Mouse (Mus musculus) mouse trophoblast stem cell (cell line): ENCODE measurements around the gene Mroh2a.

Experiments
- in situ Hi-C, 2 experiments: fragments of 300-500 bp; cut with MseI, MboI; formaldehyde crosslinking; loops; 2 replicates in 1 of 2; 3 replicates in 1 of 2; pipeline ENCODE4 v1.15.1; 2025

Mroh2a gene

GRCm38 (mm10) chr1:88226670-88227379 lies at the start of gene Mroh2a:
Mroh2a (plus strand) TSS chr1:88226986.
- in situ Hi-C loops: no loop called here

GRCm38 (mm10) chr1:88179657-88180056 lies 47.1 kb upstream of the Mroh2a start:
- in situ Hi-C loops: loop anchor here (25.0 kb wide), 2 partner anchors 233 to 642 kb away; partner anchors contain the start of gene Spp2 (in 1 of the 2)

- in situ Hi-C loops: loop anchor here (25.0 kb wide), 2 partner anchors 226 to 649 kb away; partner anchors contain the start of gene Spp2 (in 1 of the 2)
These were observed 40.4 kb upstream of the Mroh2a start for GRCm38 (mm10) chr1:88186325-88186935.

- in situ Hi-C loops: loop anchor here (25.0 kb wide), 2 partner anchors 220 to 655 kb away; partner anchors contain the start of gene Spp2 (in 1 of the 2)
These were observed 34.6 kb upstream of the Mroh2a start for GRCm38 (mm10) chr1:88192136-88192535.

DNA sequence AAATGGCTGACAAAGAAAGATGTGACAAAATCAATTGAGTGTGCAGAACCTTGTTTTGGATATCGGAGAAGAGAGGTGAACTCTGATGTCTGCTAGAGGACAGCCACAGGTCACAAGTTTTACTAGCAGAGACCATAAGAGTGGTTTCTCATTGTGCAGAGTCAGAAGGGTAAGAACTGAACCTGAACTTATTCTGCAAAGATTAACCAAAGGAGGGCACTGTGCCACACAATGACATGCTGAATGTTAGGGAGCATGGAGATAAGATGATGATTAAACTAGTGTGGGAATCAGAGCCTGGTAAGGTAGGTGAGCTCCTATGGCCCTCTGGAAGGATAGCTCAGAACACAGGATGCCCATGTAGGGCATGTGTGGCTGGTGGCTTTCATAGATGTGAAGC lies 31.1 kb upstream of the Mroh2a start:
- in situ Hi-C loops: loop anchor here (25.0 kb wide), 2 partner anchors 217 to 658 kb away; partner anchors contain the start of gene Spp2 (in 1 of the 2)

GRCm38 (mm10) chr1:88197443-88197842 lies 29.3 kb upstream of the Mroh2a start:
- in situ Hi-C loops: loop anchor here (25.0 kb wide), 2 partner anchors 215 to 660 kb away; partner anchors contain the start of gene Spp2 (in 1 of the 2)

DNA sequence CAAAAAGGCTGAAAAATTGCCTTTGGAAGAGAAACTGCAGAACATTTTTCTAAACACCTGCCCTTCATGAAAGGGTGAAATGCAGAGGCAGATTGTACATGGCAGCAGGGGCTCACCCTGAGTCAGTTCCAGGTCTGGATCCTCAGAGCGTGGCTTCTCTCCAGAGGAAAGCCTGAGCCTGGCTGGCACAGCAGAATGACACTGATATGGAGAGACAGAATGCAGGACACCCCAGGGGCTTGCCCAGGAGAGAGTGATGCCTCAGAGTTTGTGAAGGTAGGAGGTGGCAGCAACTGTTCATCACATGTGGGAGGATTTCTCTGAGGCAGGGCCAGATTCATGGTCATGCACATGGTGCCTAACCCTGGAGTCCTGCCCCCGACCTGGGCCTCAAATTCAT lies 26.8 kb upstream of the Mroh2a start:
- in situ Hi-C loops: loop anchor here (25.0 kb wide), 2 partner anchors 212 to 663 kb away; partner anchors contain the start of gene Spp2 (in 1 of the 2)

- in situ Hi-C loops: no loop called here
These were observed 26.3 kb upstream of the Mroh2a start, which contains the start of gene Ugt1a2 for GRCm38 (mm10) chr1:88200456-88200855. Ugt1a2 (plus strand) TSS chr1:88200601.

DNA sequence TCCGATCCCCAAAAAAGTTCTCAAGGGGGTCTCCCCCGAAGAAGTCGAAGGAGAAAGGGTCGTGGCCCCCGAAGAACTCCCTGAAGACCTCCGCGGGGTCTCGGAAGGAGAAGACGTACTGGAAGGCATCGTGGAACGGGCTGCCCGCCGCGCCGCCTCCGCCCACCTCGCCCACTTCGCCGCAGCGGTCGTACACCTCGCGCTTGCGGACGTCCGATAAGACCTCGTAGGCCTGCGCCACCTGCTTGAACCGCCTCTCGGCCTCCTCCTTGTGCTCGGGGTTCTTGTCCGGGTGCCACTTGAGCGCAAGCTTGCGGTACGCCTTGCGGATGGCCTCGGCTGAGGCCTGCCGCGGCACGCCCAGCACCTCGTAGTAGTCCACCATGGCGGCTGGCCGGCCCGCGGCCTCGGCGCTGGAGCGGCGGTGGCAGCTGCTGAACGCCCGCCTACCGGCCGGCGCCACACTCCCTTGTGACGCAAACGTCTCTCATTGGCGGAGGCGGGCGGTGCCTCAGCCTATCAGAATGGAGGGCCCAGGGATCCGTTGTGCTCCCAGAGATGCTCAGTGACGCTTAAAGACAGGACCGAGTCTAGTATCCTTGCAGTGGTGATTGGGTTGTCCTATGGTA lies 21.4 kb upstream of the Mroh2a start, which contains the start of gene Dnajb3:
Dnajb3 (minus strand) TSS at position 489 of the 629 bp plus-strand sequence.
- in situ Hi-C loops: no loop called here

GRCm38 (mm10) chr1:88206843-88207479 lies 19.8 kb upstream of the Mroh2a start:
- in situ Hi-C loops: no loop called here

DNA sequence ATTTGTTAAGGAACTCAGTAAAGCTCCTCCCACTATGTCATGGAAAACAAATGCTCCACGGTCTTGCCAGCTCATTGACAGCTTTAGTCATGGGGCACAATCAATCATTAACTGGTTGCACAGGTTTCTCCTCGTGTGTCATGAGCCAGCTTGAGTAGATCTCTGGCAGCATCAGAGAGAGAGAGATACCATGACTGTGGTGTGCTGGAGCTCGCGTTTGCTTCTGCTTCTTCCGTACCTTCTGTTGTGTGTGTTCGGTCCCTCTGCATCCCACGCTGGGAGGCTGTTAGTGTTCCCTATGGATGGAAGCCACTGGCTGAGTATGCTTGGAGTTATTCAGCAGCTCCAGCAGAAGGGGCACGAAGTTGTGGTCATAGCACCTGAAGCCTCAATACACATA lies 15.0 kb upstream of the Mroh2a start, which contains the start of gene Ugt1a1:
Ugt1a1 (plus strand) TSS at position 148 of the 400 bp plus-strand sequence.
- in situ Hi-C loops: no loop called here

DNA sequence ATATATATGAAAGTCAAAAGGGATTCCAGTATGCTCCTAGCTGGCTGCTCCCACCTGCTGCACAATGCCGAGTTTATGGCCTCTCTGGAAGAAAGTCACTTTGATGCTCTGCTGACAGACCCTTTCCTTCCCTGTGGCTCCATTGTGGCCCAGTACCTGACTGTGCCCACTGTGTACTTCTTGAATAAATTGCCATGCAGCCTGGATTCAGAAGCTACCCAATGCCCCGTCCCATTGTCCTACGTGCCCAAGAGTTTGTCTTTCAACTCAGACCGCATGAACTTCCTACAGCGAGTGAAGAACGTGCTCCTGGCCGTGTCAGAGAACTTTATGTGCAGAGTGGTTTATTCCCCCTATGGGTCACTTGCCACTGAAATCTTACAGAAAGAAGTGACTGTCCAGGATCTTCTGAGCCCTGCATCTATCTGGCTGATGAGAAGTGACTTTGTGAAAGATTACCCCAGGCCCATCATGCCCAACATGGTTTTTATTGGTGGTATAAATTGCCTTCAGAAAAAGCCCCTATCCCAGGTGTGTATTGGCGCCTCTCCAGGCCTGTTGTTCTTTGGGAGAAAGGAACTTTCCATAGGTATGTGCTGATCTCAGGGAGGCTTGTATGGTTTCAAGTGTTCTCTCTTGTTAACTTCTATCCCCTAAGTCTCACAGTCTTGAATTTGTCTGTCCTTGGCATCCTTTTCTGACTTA lies 14.3 kb upstream of the Mroh2a start:
- in situ Hi-C loops: no loop called here

GRCm38 (mm10) chr1:88213061-88213460 lies 13.7 kb upstream of the Mroh2a start:
- in situ Hi-C loops: no loop called here

DNA sequence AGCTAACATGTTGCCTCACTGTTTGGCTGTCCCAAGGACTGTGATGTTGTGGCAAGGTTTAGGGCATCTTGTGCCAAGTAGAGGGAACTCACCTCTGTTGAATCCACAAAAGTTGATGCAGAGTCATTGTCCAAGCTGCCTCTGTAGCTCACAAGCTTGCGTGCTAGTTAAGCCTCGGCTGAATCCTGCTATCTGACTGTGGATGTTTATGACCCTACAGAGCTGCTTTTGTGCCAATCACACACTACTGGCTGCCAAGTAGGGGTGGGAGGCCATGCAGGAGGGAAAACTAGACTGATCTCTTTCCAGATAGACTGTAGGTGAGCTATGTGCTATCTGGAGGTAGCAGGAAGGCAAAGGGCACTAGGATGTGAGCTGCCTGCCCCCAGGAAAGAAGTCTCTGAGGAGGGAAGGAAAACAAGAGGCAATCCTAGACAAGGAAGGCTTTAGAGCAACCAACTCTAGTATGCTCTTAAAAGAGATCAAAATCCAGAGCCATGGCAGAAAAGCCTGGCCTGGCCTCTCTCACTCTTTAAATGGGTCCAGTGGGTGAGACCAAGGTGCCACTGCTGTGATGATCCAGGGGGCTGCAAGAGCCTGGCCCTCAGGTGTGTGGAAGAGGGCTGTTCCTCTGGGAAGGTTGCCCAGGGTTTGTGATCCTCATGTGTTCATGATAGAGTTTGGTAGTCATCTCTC lies 12.9 kb upstream of the Mroh2a start:
- in situ Hi-C loops: no loop called here

DNA sequence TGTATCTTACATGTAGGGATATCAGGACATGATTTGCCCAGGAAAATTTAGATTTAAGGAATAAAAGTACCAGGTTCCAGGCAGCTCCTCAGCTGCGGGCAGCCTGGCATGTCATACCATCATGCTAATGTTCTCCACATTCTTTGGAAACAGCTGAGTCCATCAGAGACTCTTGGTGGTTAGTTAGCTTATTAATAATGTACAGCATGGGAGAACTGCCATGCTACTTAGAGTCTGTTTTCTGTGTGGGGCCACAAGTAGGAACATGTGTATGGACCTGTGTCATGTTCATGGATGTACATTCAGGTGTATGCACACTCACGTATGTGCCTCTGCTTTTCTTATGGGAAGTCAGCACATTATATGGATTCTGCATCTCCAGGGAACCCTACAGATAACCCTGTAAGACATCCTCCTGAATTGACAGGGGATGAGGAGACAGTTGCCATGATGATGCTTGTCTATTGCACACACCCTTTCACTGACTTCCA lies 12.3 kb upstream of the Mroh2a start:
- in situ Hi-C loops: no loop called here

DNA sequence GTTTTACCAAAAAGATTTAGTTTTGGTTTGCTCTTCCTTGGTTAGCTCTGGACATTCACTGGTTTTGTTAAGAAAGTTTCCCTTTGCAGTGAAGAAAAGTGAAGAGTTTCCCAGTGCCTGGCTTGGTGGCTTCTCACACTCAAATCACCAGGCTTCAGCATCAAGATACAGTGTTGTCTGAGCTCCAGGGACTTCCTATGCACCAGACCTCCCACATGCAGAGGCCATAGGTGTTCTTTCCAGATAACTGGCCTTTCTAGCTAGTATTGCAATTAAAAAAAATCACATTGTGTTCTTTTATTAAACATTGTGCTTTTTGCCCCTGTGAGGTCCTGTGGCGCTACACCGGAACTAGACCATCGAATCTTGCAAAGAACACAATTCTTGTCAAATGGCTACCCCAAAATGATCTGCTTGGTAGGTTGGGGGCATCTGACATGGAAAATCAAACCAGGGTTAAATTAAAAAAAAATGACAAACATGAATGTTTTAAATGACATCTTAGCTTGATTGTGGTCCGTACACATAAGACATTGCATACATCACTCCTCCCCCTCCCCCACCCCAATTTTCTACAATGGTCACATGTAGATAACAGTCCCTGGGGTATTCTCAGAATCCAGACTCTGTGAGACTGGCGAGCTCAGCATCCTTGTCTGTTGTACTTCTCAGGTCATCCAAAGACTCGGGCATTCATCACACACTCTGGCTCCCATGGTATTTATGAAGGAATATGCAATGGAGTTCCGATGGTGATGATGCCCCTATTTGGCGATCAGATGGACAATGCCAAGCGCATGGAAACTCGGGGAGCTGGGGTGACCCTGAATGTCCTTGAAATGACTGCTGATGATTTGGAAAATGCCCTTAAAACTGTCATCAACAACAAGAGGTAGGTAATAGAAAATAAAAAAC lies 11.1 kb upstream of the Mroh2a start:
- in situ Hi-C loops: no loop called here

GRCm38 (mm10) chr1:88216551-88216950 lies 10.2 kb upstream of the Mroh2a start:
- in situ Hi-C loops: no loop called here

- in situ Hi-C loops: no loop called here
These were observed 9.6 kb upstream of the Mroh2a start for GRCm38 (mm10) chr1:88217144-88217543.

DNA sequence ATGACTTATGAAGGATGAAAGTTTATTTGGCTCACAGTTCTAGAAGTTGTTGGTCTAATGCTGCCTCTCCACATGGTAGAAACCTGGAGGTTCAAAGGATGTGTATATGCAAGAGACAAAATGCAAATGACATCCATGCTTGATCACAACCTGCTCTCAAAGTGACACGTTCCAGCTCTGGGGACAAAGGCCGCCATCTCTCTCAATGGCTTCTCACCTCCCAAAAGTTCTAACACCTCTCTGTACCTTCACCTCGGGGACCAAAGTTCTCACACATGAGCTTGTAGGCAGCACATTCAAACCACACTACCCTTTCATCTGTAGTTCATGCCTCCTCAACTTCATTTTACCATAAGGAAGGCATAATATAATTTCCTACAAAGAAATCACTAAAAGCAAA lies 9.2 kb upstream of the Mroh2a start:
- in situ Hi-C loops: no loop called here
